Mouse (Mus musculus): ENCODE measurements around the gene Zcchc14.
A peak's percentile ranks its signal among the peaks of the same experiment; 100 is the strongest.

Zcchc14 gene

GRCm38 (mm10) chr8:121551065-121551985, 101.4 kb downstream of the Zcchc14 start:
- peak; percentile 55 for DNase-seq (ENCODE audit: low read depth, low spot score)

DNA sequence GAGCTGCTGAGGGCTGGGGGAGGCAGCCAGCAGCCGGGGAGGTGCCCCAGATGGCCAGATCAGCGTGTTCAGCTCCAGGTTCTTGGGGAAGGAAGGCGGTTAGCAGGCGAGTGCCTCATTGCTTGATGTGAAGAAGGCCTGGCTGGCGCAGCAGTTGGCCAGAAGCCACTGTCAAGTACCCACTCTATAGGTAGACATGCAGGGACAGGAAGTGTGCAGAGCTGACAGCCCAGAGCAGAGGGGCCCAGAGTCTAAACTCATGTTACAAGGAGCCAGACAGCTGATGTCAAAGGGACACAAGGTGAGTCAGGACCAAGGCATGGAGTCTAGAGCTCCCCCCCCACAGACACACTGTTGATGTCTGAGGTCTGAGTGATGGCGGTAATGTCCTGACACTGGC, 102.6 kb downstream of the Zcchc14 start:
- no peak for DNase-seq (ENCODE audit: low read depth, low spot score)
